Mouse (Mus musculus) adrenal gland, postnatal 36 days (tissue): Measurements from ENCODE around the gene Hist1h3a. TPM values are rescaled to one million over a fixed set of nuclear protein-coding genes. Genes with fewer than 3 reads are reported as not detected.

ENCODE experiments used
- microRNA-seq: library from miRNA; unstranded; fragments of <30 nt; microRNA quantifications from one replicate; pipeline ENCODE4 v1.2.0, GENCODE M21; 2021
- total RNA-seq, 2 experiments: library from RNA; stranded (reverse); gene quantifications; 2 replicates each; pipeline ENCODE4 v1.2.3; 2021

The Hist1h3a gene
- total RNA-seq, 2 experiments from 2014 or later = 55.1 to 59.3 TPM

Small RNAs within 50 kb of the gene (microRNA-seq; reads per million reads assigned to microRNA genes)
- not detected for gene Gm44314
- gene Gm44484 = not detected

Other genes starting within 250 kb of the Hist1h3a start
- gene Hist1h4h, start 231.3 kb downstream of the Hist1h3a start, total RNA-seq = 100 to 1,000 TPM; 443 to 473 TPM
- gene Hist1h2af, start 228.5 kb downstream of the Hist1h3a start, total RNA-seq = 10 to 100 TPM; 49.7 to 55.2 TPM
- 10 to 100 TPM; 13.9 to 17.7 TPM for gene Hist1h3g, start 227.0 kb downstream of the Hist1h3a start, total RNA-seq
- gene Hist1h2bh, start 219.0 kb downstream of the Hist1h3a start, total RNA-seq = 1 to 10 TPM; 4.2 to 4.7 TPM
- gene Hist1h3f, start 218.3 kb downstream of the Hist1h3a start, total RNA-seq = 10 to 100 TPM; 23.4 to 24.4 TPM
- 100 to 1,000 TPM; 112 to 118 TPM for gene Hist1h4f, start 210.7 kb downstream of the Hist1h3a start, total RNA-seq
- gene Hist1h1d, start 209.1 kb downstream of the Hist1h3a start, total RNA-seq = 1 to 10 TPM; 4.5 to 4.9 TPM
- 10 to 100 TPM; 56.1 to 72.9 TPM for gene Hist1h3e, start 200.0 kb downstream of the Hist1h3a start, total RNA-seq
- 1 to 10 TPM; 9.2 to 9.6 TPM for gene Hist1h2ae, start 191.2 kb downstream of the Hist1h3a start, total RNA-seq
- 100 to 1,000 TPM; 105 to 116 TPM for gene Hist1h2bg, start 191.0 kb downstream of the Hist1h3a start, total RNA-seq
- gene Hist1h2bf, start 188.2 kb downstream of the Hist1h3a start, total RNA-seq = 10 to 100 TPM; 34.6 to 44.5 TPM
- gene Hist1h2ad, start 188.0 kb downstream of the Hist1h3a start, total RNA-seq = 10 to 100 TPM in 1 of 2 experiments, 1 to 10 TPM in 1; 8.1 to 13.6 TPM
- 1 to 10 TPM; 7.4 TPM for gene Hist1h3d, start 186.6 kb downstream of the Hist1h3a start, total RNA-seq
- 100 to 1,000 TPM; 159 to 164 TPM for gene Hist1h4d, start 180.8 kb downstream of the Hist1h3a start, total RNA-seq
- 10 to 100 TPM; 12.1 to 13.4 TPM for gene Hist1h2be, start 141.3 kb downstream of the Hist1h3a start, total RNA-seq
- 10 to 100 TPM; 49.5 to 74.0 TPM for gene Hist1h1e, start 139.8 kb downstream of the Hist1h3a start, total RNA-seq
- gene Hist1h2ac, start 78.4 kb downstream of the Hist1h3a start, total RNA-seq = 1 to 10 TPM; 3.0 to 3.1 TPM
- 100 to 1,000 TPM; 138 to 161 TPM for gene Hist1h2bc, start 78.2 kb downstream of the Hist1h3a start, total RNA-seq
- gene Hist1h1t, start 66.6 kb downstream of the Hist1h3a start, total RNA-seq = under 1 TPM; 0.33 to 0.46 TPM
- gene Hist1h4c, start 63.9 kb downstream of the Hist1h3a start, total RNA-seq = 100 to 1,000 TPM; 101 to 109 TPM
- 10 to 100 TPM; 29.2 to 49.8 TPM for gene Hfe, start 51.5 kb downstream of the Hist1h3a start, total RNA-seq
- gene Hist1h1c, start 23.6 kb downstream of the Hist1h3a start, total RNA-seq = 100 to 1,000 TPM; 145 to 279 TPM
- 10 to 100 TPM; 20.5 to 26.8 TPM for gene Hist1h3c, start 16.8 kb downstream of the Hist1h3a start, total RNA-seq
- 10 to 100 TPM; 34.0 to 41.3 TPM for gene Hist1h2bb, start 15.7 kb downstream of the Hist1h3a start, total RNA-seq
- gene Hist1h2ab, start 11.3 kb downstream of the Hist1h3a start, total RNA-seq = 10 to 100 TPM; 58.1 to 68.0 TPM
- 10 to 100 TPM; 54.7 to 79.9 TPM for gene Hist1h3b, start 10.1 kb downstream of the Hist1h3a start, total RNA-seq
- gene Hist1h4b, start 5.4 kb downstream of the Hist1h3a start, total RNA-seq = 100 to 1,000 TPM; 115 to 122 TPM
- 10 to 100 TPM; 59.8 to 61.2 TPM for gene Hist1h4a, start 1.2 kb downstream of the Hist1h3a start, total RNA-seq
- 10 to 100 TPM; 35.0 to 39.8 TPM for gene Hist1h1a, start 1.3 kb upstream of the Hist1h3a start, total RNA-seq
- gene Trim38, start 7.5 kb upstream of the Hist1h3a start, total RNA-seq = under 1 TPM; 0.16 to 0.23 TPM
- under 1 TPM in 1 of 2 experiments, not detected in 1; 0.26 TPM for gene Slc17a2, start 44.6 kb upstream of the Hist1h3a start, total RNA-seq
- gene Slc17a3, start 77.0 kb upstream of the Hist1h3a start, total RNA-seq = under 1 TPM; 0.23 to 0.56 TPM
- gene Slc17a1, start 105.4 kb upstream of the Hist1h3a start, total RNA-seq = not detected
- gene Slc17a4, start 152.6 kb upstream of the Hist1h3a start, total RNA-seq = under 1 TPM in 1 of 2 experiments, not detected in 1; 0.23 TPM
- not detected for gene Hist1h2ba, start 171.8 kb upstream of the Hist1h3a start, total RNA-seq
- gene Hist1h2aa, start 172.1 kb upstream of the Hist1h3a start, total RNA-seq = not detected
- gene Scgn, start 228.8 kb upstream of the Hist1h3a start, total RNA-seq = 1 to 10 TPM; 2.3 to 4.9 TPM